Mouse (Mus musculus): ENCODE data around the gene Cstf2.

- TF ChIP-seq ZC3H11A (IDR thresholded peaks at IDR 0.05; ENCODE audit: borderline replicate concordance, low read depth, low read length) = no peak
- no peak for TF ChIP-seq HCFC1 (IDR thresholded peaks at IDR 0.05; ENCODE audit: borderline replicate concordance, insufficient read depth, low read length)
- no peak for TF ChIP-seq ZNF384 (IDR thresholded peaks at IDR 0.05; ENCODE audit: low read depth, low read length)
- no peak for TF ChIP-seq CHD2 (IDR thresholded peaks at IDR 0.05; ENCODE audit: low read depth, low read length)
Measured at GRCm38 (mm10) chrX:134085453-134085852, 26.5 kb downstream of the Cstf2 start.
